In genomic region chr1:37534532-37535108, GRCm38 (mm10) we compare ENCODE assay signal across 26 mouse cellular contexts. TPM values are rescaled to one million over a fixed set of nuclear protein-coding genes. Genes with fewer than 3 reads are reported as not detected.
A peak's percentile ranks its signal among the peaks of the same experiment; 100 is the strongest.
DNase-seq lines count a peak whose midpoint lies in the region; ATAC-seq and TF ChIP-seq lines count a peak whose summit lies in the region.
"Had no signal": no experiment of that assay in that cellular context is flagged by ENCODE, and none has a peak within 500 bp of the region (broad histone marks: within the 10 kb centered on the region; RNA-seq: fewer than 3 reads in every experiment).

No protein-coding gene starts in this region.

- peaks cover 24 to 83% of the 10 kb centered on the region in 2 experiments for H3K4me1 ChIP-seq in CH12.LX (ENCODE audit: control insufficient read depth in 1 of 2, insufficient read depth in 2 of 2)
- 0 out of 2 replicates have a peak, but pooled peaks cover 2% of the 10 kb centered on the region for H3K4me1 ChIP-seq in intestine, embryonic 15.5 days (replicated peaks)
- H3K4me1 ChIP-seq: kidney, embryonic 15.5 days; liver, embryonic 12.5 days; stomach, embryonic 15.5 days had no signal

- H3K9me3 ChIP-seq in CH12.LX (replicated peaks; ENCODE audit: low read length): no peaks in the 10 kb centered on the region
- no peaks in the 10 kb centered on the region for H3K9me3 ChIP-seq in intestine, embryonic 15.5 days
- H3K9me3 ChIP-seq: embryonic facial prominence, embryonic 13.5 days; hindbrain, embryonic 13.5 days; kidney, embryonic 15.5 days; liver, embryonic 12.5 days; megakaryocyte, embryonic 14.5 days; midbrain, embryonic 12.5 days; stomach, embryonic 15.5 days had no signal

- TF ChIP-seq RAD21 in CH12.LX (IDR thresholded peaks at IDR 0.05; ENCODE audit: low read depth, low read length): no peak

- H3K27ac ChIP-seq in gastrocnemius, adult 2 months: peak overlapping the region; percentile 60
- H3K27ac ChIP-seq in CH12.LX (ENCODE audit: insufficient read depth, low read depth): peak overlapping the region; percentile 64; the same call in 1 of the 2 replicates
- H3K27ac ChIP-seq in intestine, embryonic 15.5 days: no peak overlapping the region
- H3K27ac ChIP-seq: embryonic facial prominence, embryonic 13.5 days; hindbrain, embryonic 13.5 days; kidney, embryonic 15.5 days; left cerebral cortex, adult 2 months; liver, embryonic 12.5 days; midbrain, embryonic 12.5 days; stomach, embryonic 15.5 days had no signal

- no peak for TF ChIP-seq CTCF in gastrocnemius, adult 2 months (IDR thresholded peaks at IDR 0.05)
- TF ChIP-seq CTCF in CH12.LX (conservative IDR thresholded peaks at IDR 0.05 in 1 of 2, IDR thresholded peaks at IDR 0.05 in 1 of 2; ENCODE audit: low read depth in 2 of 2, low read length in 2 of 2): no peak

- TF ChIP-seq POLR2A in CH12.LX (IDR thresholded peaks at IDR 0.05; ENCODE audit: low read depth, low read length): no peak

- in situ Hi-C loops in CH12.LX (cut with MboI; ENCODE audit: low pct_ligation_motif_present, low pct_unique_long_range_greater_than_20kb, low sequenced_read_pairs): loop anchor here (5.0 kb wide), 1 partner anchor 42 kb away; no protein-coding TSS in a partner anchor

- whole genome bisulfite sequencing in intestine, embryonic 15.5 days: 38% methylated on average over 5 of the region's 5 CpGs

- intact Hi-C loops in gastrocnemius, adult 2 months (cut with DNase I): loop anchor here (5.0 kb wide), 1 partner anchor 32 kb away; no protein-coding TSS in a partner anchor

- peaks cover 72% of the 10 kb centered on the region for H3K79me2 ChIP-seq in CH12.LX (replicated peaks; ENCODE audit: control insufficient read depth, extremely low read depth, insufficient read depth, poor library complexity, severe bottlenecking)

- H3K9ac ChIP-seq in CH12.LX (ENCODE audit: insufficient read depth, low read depth): peak overlapping the region; percentile 74; the same call in 1 of the 2 replicates
- H3K9ac ChIP-seq in intestine, embryonic 15.5 days: no peak overlapping the region
- H3K9ac ChIP-seq: embryonic facial prominence, embryonic 13.5 days; hindbrain, embryonic 13.5 days; kidney, embryonic 15.5 days; liver, embryonic 12.5 days; liver, postnatal 0 days; midbrain, embryonic 12.5 days; stomach, embryonic 15.5 days had no signal

- peak; percentile 95 for TF ChIP-seq EP300 in CH12.LX (IDR thresholded peaks at IDR 0.05; ENCODE audit: low read length)

- no peak for ATAC-seq in intestine, embryonic 15.5 days
- ATAC-seq: activated CD4-positive, CD25-positive, alpha-beta regulatory T cell, adult 4 months; forebrain, embryonic 16.5 days; liver, embryonic 12.5 days; liver, postnatal 0 days had no signal

- H3K4me2 ChIP-seq in CH12.LX (ENCODE audit: insufficient read depth, low read depth, poor library complexity, severe bottlenecking): peak overlapping the region; percentile 67
- H3K4me2 ChIP-seq in intestine, embryonic 15.5 days (replicated peaks): peak overlapping the region; percentile 11; the same call in 1 of the 2 replicates
- H3K4me2 ChIP-seq: embryonic facial prominence, embryonic 13.5 days; heart, embryonic 11.5 days; hindbrain, embryonic 13.5 days; kidney, embryonic 15.5 days; liver, embryonic 12.5 days; midbrain, embryonic 12.5 days; stomach, embryonic 15.5 days had no signal

- no peaks in the 10 kb centered on the region for H3K27me3 ChIP-seq in CH12.LX (replicated peaks)
- H3K27me3 ChIP-seq in intestine, embryonic 15.5 days (replicated peaks): no peaks in the 10 kb centered on the region
- H3K27me3 ChIP-seq in splenic B cell, adult 2 months (ENCODE audit: control insufficient read depth, insufficient read depth, low read length, poor library complexity, severe bottlenecking): no peaks in the 10 kb centered on the region
- H3K27me3 ChIP-seq: embryonic facial prominence, embryonic 13.5 days; kidney, embryonic 15.5 days; megakaryocyte, embryonic 14.5 days; stomach, embryonic 15.5 days had no signal

- no peak for DNase-seq in gastrocnemius, adult 2 months
- DNase-seq in gastrocnemius, postnatal 4 days (ENCODE audit: low spot score in 2 of 2): no peak
- DNase-seq in CH12.LX (ENCODE audit: extremely low read depth): peak; percentile 72
- peak; percentile 23 for DNase-seq in splenic B cell, adult 2 months (ENCODE audit: low read depth, low spot score)
- DNase-seq in adrenal gland, postnatal 14 days: no peak
- DNase-seq in gastrocnemius, adult 8-10 months (ENCODE audit: low spot score in 2 of 2): no peak
- DNase-seq: adrenal gland, adult 2 months; cerebellum, adult 11 months; cerebellum, adult 9-10 months; gastrocnemius, postnatal 25 days; heart, postnatal 4 days; kidney, adult 18-20 months; liver, postnatal 0 days; lung, postnatal 36 days had no signal

- dilution Hi-C loops in CH12.LX (cut with MboI; ENCODE audit: extremely low pct_ligation_motif_present, extremely low pct_unique_long_range_greater_than_20kb, low sequenced_read_pairs): no loop called here

- peak overlapping the region; percentile 32 for H3K4me3 ChIP-seq in gastrocnemius, adult 2 months
- no peak overlapping the region for H3K4me3 ChIP-seq in CH12.LX (replicated peaks in 1 of 3; ENCODE audit: low read depth in 2 of 3, low read length in 2 of 3, poor library complexity in 1 of 3)
- H3K4me3 ChIP-seq in intestine, embryonic 15.5 days (replicated peaks): no peak overlapping the region
- H3K4me3 ChIP-seq: embryonic facial prominence, embryonic 13.5 days; hindbrain, embryonic 13.5 days; kidney, embryonic 15.5 days; left cerebral cortex, adult 2 months; liver, embryonic 12.5 days; megakaryocyte, embryonic 14.5 days; midbrain, embryonic 12.5 days; stomach, embryonic 15.5 days had no signal

- peaks cover 6 to 23% of the 10 kb centered on the region in 2 experiments for H3K36me3 ChIP-seq in CH12.LX (replicated peaks in 1 of 2; ENCODE audit: control insufficient read depth in 1 of 2, insufficient read depth in 1 of 2, low read length in 1 of 2)
- 0 out of 2 replicates have a peak, but pooled peaks cover 5% of the 10 kb centered on the region for H3K36me3 ChIP-seq in intestine, embryonic 15.5 days
- H3K36me3 ChIP-seq in splenic B cell, adult 2 months (ENCODE audit: control insufficient read depth, insufficient read depth, low read length, poor library complexity, severe bottlenecking): no peaks in the 10 kb centered on the region
- H3K36me3 ChIP-seq: embryonic facial prominence, embryonic 13.5 days; kidney, embryonic 15.5 days; liver, embryonic 12.5 days; midbrain, embryonic 12.5 days had no signal

TF ChIP-seq in CH12.LX, 34 proteins besides CTCF, POLR2A, EP300 and RAD21 (continues in another document):
- TF ChIP-seq USF2 (conservative IDR thresholded peaks at IDR 0.05; ENCODE audit: low read depth, low read length) (no peak), E2F4 (IDR thresholded peaks at IDR 0.05; ENCODE audit: insufficient replicate concordance, low read depth, low read length) (0 out of 2 replicates have a peak, but pooled peaks have one; percentile 37), UBTF (IDR thresholded peaks at IDR 0.05; ENCODE audit: low read depth, low read length) (no peak; the same call in 1 of the 2 replicates), NELFE (IDR thresholded peaks at IDR 0.05; ENCODE audit: low read depth, low read length) (no peak), ZC3H11A (IDR thresholded peaks at IDR 0.05; ENCODE audit: low read depth, low read length) (no peak), BHLHE40 (IDR thresholded peaks at IDR 0.05; ENCODE audit: low read depth, low read length) (peak; percentile 83), SIN3A (IDR thresholded peaks at IDR 0.05; ENCODE audit: low read length) (peak; percentile 82), USF1 (IDR thresholded peaks at IDR 0.05; ENCODE audit: low read depth, low read length) (no peak), TCF12 (IDR thresholded peaks at IDR 0.05; ENCODE audit: low read depth, low read length) (peak; percentile 78), POLR2AphosphoS2 (IDR thresholded peaks at IDR 0.05; ENCODE audit: low read depth, low read length) (no peak), TBP (conservative IDR thresholded peaks at IDR 0.05; ENCODE audit: low read depth, low read length) (no peak), JUN (IDR thresholded peaks at IDR 0.05; ENCODE audit: insufficient read depth, low read depth, low read length) (peak; percentile 87), ZNF384 (IDR thresholded peaks at IDR 0.05; ENCODE audit: low read depth, low read length) (peak; percentile 98), MAZ (IDR thresholded peaks at IDR 0.05; ENCODE audit: low read depth, low read length) (peak; percentile 50; the same call in 1 of the 2 replicates), CHD2 (IDR thresholded peaks at IDR 0.05; ENCODE audit: low read length) (0 out of 2 replicates have a peak, but pooled peaks have one; percentile 48), MEF2A (IDR thresholded peaks at IDR 0.05; ENCODE audit: borderline replicate concordance, low read depth, low read length) (peak; percentile 95), ELF1 (IDR thresholded peaks at IDR 0.05; ENCODE audit: low read depth, low read length) (no peak), PAX5 (IDR thresholded peaks at IDR 0.05; ENCODE audit: low read length) (no peak), CHD1 (IDR thresholded peaks at IDR 0.05; ENCODE audit: low read depth, low read length) (no peak), ZMIZ1 (IDR thresholded peaks at IDR 0.05; ENCODE audit: low read depth, low read length) (no peak), NRF1 (IDR thresholded peaks at IDR 0.05; ENCODE audit: low read depth, low read length) (no peak), GABPA (IDR thresholded peaks at IDR 0.05; ENCODE audit: insufficient replicate concordance, low read depth, low read length) (no peak), RCOR1 (conservative IDR thresholded peaks at IDR 0.05; ENCODE audit: low read depth, low read length) (0 out of 2 replicates have a peak, but pooled peaks have one; percentile 49), IRF4 (IDR thresholded peaks at IDR 0.05; ENCODE audit: low read depth, low read length) (peak; percentile 93), MYC (IDR thresholded peaks at IDR 0.05; ENCODE audit: low read depth, low read length) (peak; percentile 66; the same call in 1 of the 2 replicates), KAT2A (IDR thresholded peaks at IDR 0.05; ENCODE audit: insufficient replicate concordance, low read length) (no peak), MAX (IDR thresholded peaks at IDR 0.05; ENCODE audit: low read length) (peak; percentile 66; the same call in 1 of the 2 replicates), MAFK (IDR thresholded peaks at IDR 0.05; ENCODE audit: insufficient replicate concordance, low read length) (peak; percentile 62; the same call in 1 of the 2 replicates)

RNA-seq across cellular contexts. Expression of gene Mgat4a, which starts 6.2 kb away (rescaled TPM):
- 1 to 10 TPM; 2.8 to 8.4 TPM for total RNA-seq in gastrocnemius, adult 2 months (2021)
- 10 to 100 TPM; 11.9 to 12.3 TPM for total RNA-seq in gastrocnemius, postnatal 4 days (2021)
- total RNA-seq in CH12.LX (2012; rRNA removed) (23.2 and 25.1 TPM in 2 replicates), CH12.LX (2014; rRNA removed) (22.9 and 25.4 TPM in 2 replicates)
- polyA plus RNA-seq in CH12.LX (2012; ENCODE audit: insufficient read length, low read depth): 19.9 and 22.3 TPM in 2 replicates
- 44.5 and 46.3 TPM in 2 replicates for polyA plus RNA-seq in intestine, embryonic 15.5 days (2015; fragmentation: Nextera tagmentation; extraction: Ambion mirVana)
- 10.6 and 11.2 TPM in 2 replicates for total RNA-seq in adrenal gland, postnatal 14 days (2021)
- 1 to 10 TPM; 3.8 to 6.7 (median 4.3) TPM for total RNA-seq in gastrocnemius, adult 8-10 months (2022)

Comparison
In these comparisons a context has a peak if more than half of its experiments do, and no peak if none do; other contexts are left out.
1. DNase-seq: peak in CH12.LX (single experiment) and splenic B cell, adult 2 months (single experiment); none in gastrocnemius, adult 2 months (single experiment), gastrocnemius, postnatal 4 days (0 of 2), adrenal gland, postnatal 14 days (single experiment) and gastrocnemius, adult 8-10 months (0 of 2).